ENCODE assay signal across 8 mouse cellular contexts in the genomic region with DNA sequence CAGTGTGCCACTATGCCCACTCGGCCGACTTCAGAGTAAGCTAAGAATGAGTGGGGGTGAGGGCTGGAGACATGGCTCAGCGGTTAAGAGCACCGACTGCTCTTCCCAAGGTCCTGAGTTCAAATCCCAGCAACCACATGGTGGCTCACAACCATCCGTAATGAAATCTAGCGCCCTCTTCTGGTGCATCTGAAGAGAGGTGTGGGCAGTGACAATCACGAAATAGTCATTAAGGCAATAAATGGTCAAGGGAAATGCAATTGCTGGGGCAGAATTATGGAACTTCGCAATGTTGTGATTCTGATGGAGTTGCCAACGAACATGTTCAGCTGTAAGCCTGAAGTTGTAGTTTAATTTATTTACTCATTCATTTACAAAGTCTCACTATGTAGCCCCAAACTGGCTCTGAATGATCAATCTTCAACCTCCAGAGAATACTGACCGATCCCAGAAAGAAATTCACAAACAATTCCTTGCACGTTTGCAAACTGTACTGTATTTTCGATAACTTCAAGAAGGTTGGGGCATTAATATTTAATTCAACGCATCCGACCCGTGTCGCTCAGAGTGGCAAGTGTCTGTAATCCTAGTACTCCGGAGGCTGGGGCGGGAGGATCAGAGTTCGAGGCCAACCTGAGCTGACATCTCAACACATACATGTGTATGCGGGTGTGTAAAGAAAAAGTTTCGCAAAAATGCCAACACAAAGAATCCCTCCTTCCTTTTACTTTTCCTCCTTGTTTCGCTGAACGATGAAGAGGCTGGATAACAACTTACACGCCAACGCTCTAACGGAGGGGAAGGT. TPM values are rescaled to one million over a fixed set of nuclear protein-coding genes. Genes with fewer than 3 reads are reported as not detected.
DNase-seq lines count a peak whose midpoint lies in the region; ATAC-seq and TF ChIP-seq lines count a peak whose summit lies in the region.

No protein-coding gene starts in this region.

- H3K79me2 ChIP-seq in macrophage (ENCODE audit: inconsistent target): peaks cover 24% of the 10 kb centered on the region

- H3K36me3 ChIP-seq in heart, embryonic 13.5 days: peaks cover 20% of the 10 kb centered on the region
- H3K36me3 ChIP-seq in hindbrain, embryonic 10.5 days: peaks cover 26% of the 10 kb centered on the region
- H3K36me3 ChIP-seq in macrophage (ENCODE audit: inconsistent target): no peaks in the 10 kb centered on the region
- H3K36me3 ChIP-seq in stomach, postnatal 0 days (ENCODE audit: control insufficient read depth, insufficient read depth, low read length): 0 out of 2 replicates have a peak, but pooled peaks cover 3% of the 10 kb centered on the region

- H3K4me2 ChIP-seq in heart, embryonic 13.5 days: peak overlapping the region; percentile 96
- H3K4me2 ChIP-seq in stomach, postnatal 0 days (replicated peaks; ENCODE audit: low read depth): peak overlapping the region; percentile 62

- peak overlapping the region; percentile 91 for H3K9ac ChIP-seq in heart, embryonic 13.5 days
- peak overlapping the region; percentile 78 for H3K9ac ChIP-seq in stomach, postnatal 0 days (ENCODE audit: low read length)

- WGBS in heart, embryonic 13.5 days: 29% methylated on average over 26 of the region's 26 CpGs
- 32% methylated on average over 26 of the region's 26 CpGs for WGBS in hindbrain, embryonic 10.5 days
- 39% methylated on average over 26 of the region's 26 CpGs for WGBS in macrophage (ENCODE audit: missing documents)
- WGBS in stomach, postnatal 0 days: 28% methylated on average over 26 of the region's 26 CpGs

- H3K27ac ChIP-seq in heart, embryonic 13.5 days (replicated peaks): peak overlapping the region; percentile 90
- peak overlapping the region; percentile 90 for H3K27ac ChIP-seq in hindbrain, embryonic 10.5 days
- peak overlapping the region; percentile 66 for H3K27ac ChIP-seq in macrophage
- H3K27ac ChIP-seq in stomach, postnatal 0 days (replicated peaks): peak overlapping the region; percentile 94

- DNase-seq in heart, postnatal 25 days (ENCODE audit: low spot score): no peak
- DNase-seq in CD4-positive, CD25-positive, alpha-beta regulatory T cell, adult 2 months (ENCODE audit: low read depth, low spot score): peak; percentile 57
- peak; percentile 40 for DNase-seq in c-Kit-positive CD71-positive TER-119-positive erythroid progenitor cells, embryonic 14.5 days (ENCODE audit: low spot score)
- no peak for DNase-seq in hindbrain, embryonic 10.5 days (ENCODE audit: low spot score)
- no peak for DNase-seq in stomach, postnatal 0 days (ENCODE audit: low spot score)

- intact Hi-C loops in heart, postnatal 25 days (cut with DNase I): loop anchor here (1.0 to 2.0 kb wide), 2 partner anchors 98 to 204 kb away; a partner anchor contains a TSS

- H3K4me3 ChIP-seq in heart, embryonic 13.5 days: peak overlapping the region; percentile 91
- peak overlapping the region; percentile 89 for H3K4me3 ChIP-seq in hindbrain, embryonic 10.5 days
- peak overlapping the region; percentile 98 for H3K4me3 ChIP-seq in macrophage (ENCODE audit: inconsistent target)
- peak overlapping the region; percentile 79 for H3K4me3 ChIP-seq in stomach, postnatal 0 days (ENCODE audit: low read depth, low read length)

- peak; percentile 64 for TF ChIP-seq CTCF in stomach, postnatal 0 days (IDR thresholded peaks at IDR 0.05; ENCODE audit: low read depth)

- H3K4me1 ChIP-seq in heart, embryonic 13.5 days: peaks cover 17% of the 10 kb centered on the region
- H3K4me1 ChIP-seq in hindbrain, embryonic 10.5 days (replicated peaks): peaks cover 13% of the 10 kb centered on the region
- no peaks in the 10 kb centered on the region for H3K4me1 ChIP-seq in stomach, postnatal 0 days (replicated peaks; ENCODE audit: control insufficient read depth, insufficient read depth)

- H3K9me3 ChIP-seq in heart, embryonic 13.5 days: no peaks in the 10 kb centered on the region
- no peaks in the 10 kb centered on the region for H3K9me3 ChIP-seq in hindbrain, embryonic 10.5 days
- H3K9me3 ChIP-seq in stomach, postnatal 0 days (ENCODE audit: control insufficient read depth, low read length): no peaks in the 10 kb centered on the region

- no peak for TF ChIP-seq EP300 in stomach, postnatal 0 days (optimal IDR thresholded peaks at IDR 0.05)

- ATAC-seq in heart, embryonic 13.5 days (ENCODE audit: extremely low read depth, insufficient number of reproducible peaks, low FRiP score, low TSS enrichment): no peak
- peak; percentile 21 for ATAC-seq in stomach, postnatal 0 days (ENCODE audit: low FRiP score, low TSS enrichment)
- ATAC-seq in monocyte, adult 5-6 weeks (replicated peaks; ENCODE audit: insufficient number of reproducible peaks, low FRiP score, low TSS enrichment, poor library complexity, severe bottlenecking): no peak

- no peaks in the 10 kb centered on the region for H3K27me3 ChIP-seq in heart, embryonic 13.5 days (replicated peaks)
- H3K27me3 ChIP-seq in hindbrain, embryonic 10.5 days (ENCODE audit: insufficient read depth, poor library complexity, severe bottlenecking): no peaks in the 10 kb centered on the region
- no peaks in the 10 kb centered on the region for H3K27me3 ChIP-seq in stomach, postnatal 0 days (ENCODE audit: control insufficient read depth, insufficient read depth, low read length)

RNA-seq across cellular contexts. Expression of a gene that starts 1.4 kb away (rescaled TPM):
- polyA plus RNA-seq in heart, embryonic 13.5 days (2015; fragmentation: Nextera tagmentation; extraction: Ambion mirVana): 21.2 and 23.8 TPM in 2 replicates
- 10 to 100 TPM in 1 of 2 experiments, 1 to 10 TPM in 1; 9.8 to 12.5 TPM for total RNA-seq in heart, postnatal 25 days (2021)
- polyA plus RNA-seq in hindbrain, embryonic 10.5 days (2016; fragmentation: Nextera tagmentation; extraction: Ambion mirVana): 51.0 and 60.0 TPM in 2 replicates
- total RNA-seq in macrophage (2018; cell fraction: chromatin; rRNA removed): 10 to 100 TPM; 20.8 to 66.6 (median 44.4) TPM
- 10 to 100 TPM; 10.8 to 19.0 (median 13.4) TPM for total RNA-seq in macrophage (2018; cell fraction: cytosol; rRNA removed)
- 10 to 100 TPM; 14.8 to 49.5 (median 24.5) TPM for total RNA-seq in macrophage (2018; cell fraction: nucleus; rRNA removed)
- 10.1 to 25.7 TPM (median 21.4 TPM) in 3 replicates for polyA plus RNA-seq in macrophage (2018)
- 8.1 and 8.4 TPM in 2 replicates for polyA plus RNA-seq in stomach, postnatal 0 days (2015; fragmentation: Nextera tagmentation; extraction: Ambion mirVana)
- 14.9 to 37.4 TPM (median 36.5 TPM) in 3 replicates for total RNA-seq in monocyte, adult 5-6 weeks (2017)

Comparison
In these comparisons a context has a peak if more than half of its experiments do, and no peak if none do; other contexts are left out.
1. DNase-seq: peak in CD4-positive, CD25-positive, alpha-beta regulatory T cell, adult 2 months (single experiment) and c-Kit-positive CD71-positive TER-119-positive erythroid progenitor cells, embryonic 14.5 days (single experiment); none in heart, postnatal 25 days (single experiment), hindbrain, embryonic 10.5 days (single experiment) and stomach, postnatal 0 days (single experiment).
2. Peak in every context shown above with its lines, with median percentiles within 50 percentile points of each other: H3K27ac ChIP-seq and H3K4me3 ChIP-seq.